8 mouse cellular contexts compared by ENCODE assay signal in the genomic region with DNA sequence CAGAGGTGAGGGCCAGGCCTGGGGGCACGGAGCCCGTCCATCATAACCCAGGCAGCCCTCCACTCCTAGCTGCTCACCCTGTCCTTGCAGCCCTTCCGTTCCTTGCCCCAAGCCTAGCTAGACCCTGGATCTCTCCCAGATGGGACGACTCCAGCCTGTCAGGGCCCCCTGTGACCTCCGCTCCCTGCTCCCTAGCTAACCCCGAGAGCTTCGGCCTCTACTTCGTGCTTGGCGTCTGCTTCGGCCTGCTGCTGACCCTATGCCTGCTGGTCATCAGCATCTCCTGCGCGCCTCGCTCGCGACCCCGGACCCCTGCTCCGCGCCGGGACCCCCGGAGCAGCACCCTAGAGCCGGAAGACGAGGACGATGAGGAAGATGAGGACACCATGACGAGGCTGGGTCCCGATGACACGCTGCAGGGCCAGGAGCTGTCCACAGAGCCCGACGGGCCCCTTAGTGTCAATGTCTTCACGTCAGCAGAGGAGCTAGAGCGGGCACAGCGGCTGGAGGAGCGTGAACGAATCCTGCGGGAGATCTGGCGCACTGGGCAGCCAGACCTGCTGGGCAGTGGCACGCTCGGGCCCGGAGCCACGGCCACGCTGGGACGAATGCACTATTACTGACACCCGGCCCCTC. TPM values are rescaled to one million over a fixed set of nuclear protein-coding genes. Genes with fewer than 3 reads are reported as not detected.
DNase-seq lines count a peak whose midpoint lies in the region; ATAC-seq and TF ChIP-seq lines count a peak whose summit lies in the region.

No protein-coding gene starts in this region.

- peaks cover 24% of the 10 kb centered on the region for H3K4me1 ChIP-seq in thymus, adult 2 months (replicated peaks; ENCODE audit: control insufficient read depth, insufficient read depth, low read length)
- peaks cover 30% of the 10 kb centered on the region for H3K4me1 ChIP-seq in heart, embryonic 11.5 days (ENCODE audit: control insufficient read depth, insufficient read depth, low read length)
- peaks cover 79% of the 10 kb centered on the region for H3K4me1 ChIP-seq in limb, embryonic 10.5 days

- H3K4me3 ChIP-seq in thymus, adult 2 months (ENCODE audit: control insufficient read depth, insufficient read depth, low read length) = peak overlapping the region; percentile 73
- H3K4me3 ChIP-seq in heart, embryonic 11.5 days (ENCODE audit: low read depth, low read length) = peak overlapping the region; percentile 72
- H3K4me3 ChIP-seq in limb, embryonic 10.5 days = peak overlapping the region; percentile 86

- H3K9ac ChIP-seq in heart, embryonic 11.5 days (ENCODE audit: low read depth, low read length) = peak overlapping the region; percentile 73

- ATAC-seq in heart, embryonic 11.5 days (replicated peaks; ENCODE audit: insufficient number of reproducible peaks, low FRiP score, low TSS enrichment) = no peak

- H3K4me2 ChIP-seq in heart, embryonic 11.5 days = peak overlapping the region; percentile 73

- 85% methylated on average over 42 of the region's 42 CpGs for WGBS in thymus, adult 2 months
- WGBS in heart, embryonic 11.5 days (ENCODE audit: insufficient replicate concordance) = 18% methylated on average over 42 of the region's 42 CpGs
- 16% methylated on average over 42 of the region's 42 CpGs for WGBS in limb, embryonic 10.5 days

- H3K27ac ChIP-seq in thymus, adult 2 months (ENCODE audit: control insufficient read depth, insufficient read depth, low read length) = no peak overlapping the region
- peak overlapping the region; percentile 87 for H3K27ac ChIP-seq in heart, embryonic 11.5 days (ENCODE audit: low read depth, low read length)
- H3K27ac ChIP-seq in limb, embryonic 10.5 days = peak overlapping the region; percentile 98

- no peaks in the 10 kb centered on the region for H3K9me3 ChIP-seq in heart, embryonic 11.5 days (replicated peaks; ENCODE audit: control insufficient read depth, low read length)
- H3K9me3 ChIP-seq in limb, embryonic 10.5 days (replicated peaks) = no peaks in the 10 kb centered on the region

- no peak for TF ChIP-seq POLR2A in thymus, adult 2 months (IDR thresholded peaks at IDR 0.05; ENCODE audit: control insufficient read depth, extremely low read depth, insufficient read depth, low read length, poor library complexity)

- peak; percentile 14 for DNase-seq in thymus, adult 2 months
- DNase-seq in thymus, postnatal 10 days (ENCODE audit: low spot score in 2 of 2) = no peak
- DNase-seq in limb, embryonic 10.5 days (ENCODE audit: low spot score) = no peak
- DNase-seq in neural tube, embryonic 10.5 days (ENCODE audit: extremely low spot score, low spot score) = peak; percentile 49
- DNase-seq in left cerebral cortex, adult 8-10 months (ENCODE audit: low spot score in 2 of 2) = no peak
- DNase-seq in cerebellum, adult 8-10 months = no peak
- no peak for DNase-seq in cerebellum, postnatal 4 days (ENCODE audit: low spot score in 2 of 2)

- no peaks in the 10 kb centered on the region for H3K27me3 ChIP-seq in thymus, adult 2 months (ENCODE audit: control insufficient read depth, insufficient read depth, low read length)
- peaks cover 12% of the 10 kb centered on the region for H3K27me3 ChIP-seq in heart, embryonic 11.5 days (ENCODE audit: control insufficient read depth, insufficient read depth, low read length)
- no peaks in the 10 kb centered on the region for H3K27me3 ChIP-seq in limb, embryonic 10.5 days (ENCODE audit: low read depth, poor library complexity, severe bottlenecking)

- H3K36me3 ChIP-seq in thymus, adult 2 months (ENCODE audit: control insufficient read depth, insufficient read depth, low read length) = no peaks in the 10 kb centered on the region
- H3K36me3 ChIP-seq in heart, embryonic 11.5 days (ENCODE audit: control insufficient read depth, insufficient read depth, low read length) = no peaks in the 10 kb centered on the region
- peaks cover 36% of the 10 kb centered on the region for H3K36me3 ChIP-seq in limb, embryonic 10.5 days

- no peak for TF ChIP-seq CTCF in thymus, adult 2 months (IDR thresholded peaks at IDR 0.05; ENCODE audit: borderline replicate concordance, control insufficient read depth, extremely low read depth, insufficient read depth, low read length, poor library complexity)

RNA-seq across cellular contexts. Expression of a gene that starts 1.6 kb away (rescaled TPM):
- polyA plus RNA-seq in thymus, adult 2 months (2012; rRNA removed) = 94.3 and 95.2 TPM in 2 replicates
- 31.9 and 33.5 TPM in 2 replicates for polyA plus RNA-seq in heart, embryonic 11.5 days (2014; fragmentation: Nextera tagmentation; extraction: Ambion mirVana)
- polyA plus RNA-seq in limb, embryonic 10.5 days (2016; fragmentation: Nextera tagmentation; extraction: Ambion mirVana) = 72.7 and 82.2 TPM in 2 replicates
- total RNA-seq in left cerebral cortex, adult 8-10 months (2022) = 1 to 10 TPM; 2.4 to 5.6 (median 3.1) TPM

RNA-seq across cellular contexts. Expression of a gene that starts 14.1 kb away (rescaled TPM):
- 0.75 and 1.2 TPM in 2 replicates for polyA plus RNA-seq in thymus, adult 2 months (2012; rRNA removed)
- 2.7 and 3.1 TPM in 2 replicates for polyA plus RNA-seq in heart, embryonic 11.5 days (2014; fragmentation: Nextera tagmentation; extraction: Ambion mirVana)
- polyA plus RNA-seq in limb, embryonic 10.5 days (2016; fragmentation: Nextera tagmentation; extraction: Ambion mirVana) = 2.9 and 4.7 TPM in 2 replicates
- total RNA-seq in left cerebral cortex, adult 8-10 months (2022) = 1 to 10 TPM in 1 of 4 experiments, under 1 TPM in 3; 0.63 to 1.4 (median 0.85) TPM

RNA-seq across cellular contexts. Expression of a gene that starts 45.4 kb away (rescaled TPM):
- 36.5 and 43.1 TPM in 2 replicates for polyA plus RNA-seq in thymus, adult 2 months (2012; rRNA removed)
- 18.5 and 23.2 TPM in 2 replicates for polyA plus RNA-seq in heart, embryonic 11.5 days (2014; fragmentation: Nextera tagmentation; extraction: Ambion mirVana)
- 48.2 and 52.1 TPM in 2 replicates for polyA plus RNA-seq in limb, embryonic 10.5 days (2016; fragmentation: Nextera tagmentation; extraction: Ambion mirVana)
- total RNA-seq in left cerebral cortex, adult 8-10 months (2022) = 10 to 100 TPM; 28.8 to 37.6 (median 33.8) TPM

RNA-seq across cellular contexts. Expression of a gene that starts 52.7 kb away (rescaled TPM):
- polyA plus RNA-seq in thymus, adult 2 months (2012; rRNA removed) = 41.0 and 41.7 TPM in 2 replicates
- polyA plus RNA-seq in heart, embryonic 11.5 days (2014; fragmentation: Nextera tagmentation; extraction: Ambion mirVana) = 42.8 and 44.5 TPM in 2 replicates
- 41.3 and 48.0 TPM in 2 replicates for polyA plus RNA-seq in limb, embryonic 10.5 days (2016; fragmentation: Nextera tagmentation; extraction: Ambion mirVana)
- total RNA-seq in left cerebral cortex, adult 8-10 months (2022) = 10 to 100 TPM; 14.5 to 18.7 (median 15.5) TPM

RNA-seq across cellular contexts. Expression of a gene that starts 53.4 kb away (rescaled TPM):
- polyA plus RNA-seq in thymus, adult 2 months (2012; rRNA removed) = 91.8 and 101 TPM in 2 replicates
- 131 and 155 TPM in 2 replicates for polyA plus RNA-seq in heart, embryonic 11.5 days (2014; fragmentation: Nextera tagmentation; extraction: Ambion mirVana)
- polyA plus RNA-seq in limb, embryonic 10.5 days (2016; fragmentation: Nextera tagmentation; extraction: Ambion mirVana) = 263 and 287 TPM in 2 replicates
- total RNA-seq in left cerebral cortex, adult 8-10 months (2022) = 100 to 1,000 TPM; 127 to 151 (median 148) TPM

Comparison
In these comparisons a context has a peak if more than half of its experiments do, and no peak if none do; other contexts are left out.
1. DNase-seq: peak in thymus, adult 2 months (single experiment) and neural tube, embryonic 10.5 days (single experiment); none in thymus, postnatal 10 days (0 of 2), limb, embryonic 10.5 days (single experiment), left cerebral cortex, adult 8-10 months (0 of 2), cerebellum, adult 8-10 months (single experiment) and cerebellum, postnatal 4 days (0 of 2).
2. Peak in every context shown above with its lines, with median percentiles within 50 percentile points of each other: H3K4me3 ChIP-seq.